Mouse (Mus musculus) kidney, postnatal 0 days (tissue): ENCODE measurements at regions not wholly inside any gene's neighbourhood (a gene's known extent, or its start where the extent isn't known, plus 50 kb on each side); places are given as distances from the start of the nearest gene placed in this dataset.

Experiments
- ATAC-seq: fragments of 200-750 bp; cut with Nextera tagmentation; replicated peaks from 2 replicates; pipeline ENCODE4 v1.8.0; 2017; ENCODE audit warnings: low read depth, moderate number of reproducible peaks, moderate TSS enrichment, moderate library complexity; ENCODE audit not compliant: low FRiP score
- DNase-seq: peaks from one replicate; pipeline ENCODE4 v3.0.0-alpha.2; 2016; ENCODE audit warnings: low spot score
- H3K27ac ChIP-seq: fragments of 300-500 bp; sonication (generic); 2 replicates; pipeline ENCODE4 v1.5.1; 2014; ENCODE audit warnings: mild to moderate bottlenecking
- H3K27me3 ChIP-seq: fragments of 300-500 bp; sonication (generic); 2 replicates; pipeline ENCODE4 v1.6.1; 2014; ENCODE audit warnings: low read length, mixed read lengths; ENCODE audit not compliant: insufficient read depth
- H3K36me3 ChIP-seq: fragments of 300-500 bp; sonication (generic); 2 replicates; pipeline ENCODE4 v1.6.1; 2014; ENCODE audit warnings: low read length, mixed read lengths; ENCODE audit not compliant: insufficient read depth
- H3K4me1 ChIP-seq: fragments of 300-500 bp; sonication (generic); replicated peaks from 2 replicates; pipeline ENCODE4 v1.6.1; 2014; ENCODE audit warnings: antibody characterized with exemption, low read length, mixed read lengths; ENCODE audit not compliant: insufficient read depth
- H3K4me2 ChIP-seq: fragments of 300-500 bp; sonication (generic); 2 replicates; pipeline ENCODE4 v1.6.1; 2014; ENCODE audit warnings: mild to moderate bottlenecking, low read length, moderate library complexity, mixed read lengths
- H3K4me3 ChIP-seq: fragments of 300-500 bp; sonication (generic); replicated peaks from 2 replicates; pipeline ENCODE4 v1.5.1; 2014; ENCODE audit warnings: low read depth, low read length
- H3K9ac ChIP-seq: fragments of 300-500 bp; sonication (generic); 2 replicates; pipeline ENCODE4 v1.6.1; 2014; ENCODE audit warnings: low read depth, low read length
- H3K9me3 ChIP-seq: fragments of 300-500 bp; sonication (generic); replicated peaks from 2 replicates; pipeline ENCODE4 v1.6.1; 2016; ENCODE audit warnings: low read length, inconsistent platforms, mixed read lengths
- CTCF ChIP-seq: IDR thresholded peaks from 2 replicates; pipeline ENCODE4 v1.5.1; 2016; ENCODE audit warnings: antibody characterized with exemption, low read depth, mild to moderate bottlenecking, moderate library complexity
- WGBS: fragments of 180-500 bp; shearing (Covaris S2); extraction: QIAGEN DNeasy Blood & Tissue Kit; methylation state at CpG from one replicate; pipeline ENCODE4 v1.1.7; 2014; 5-methylcytosine and 5-hydroxymethylcytosine counted together

DNA sequence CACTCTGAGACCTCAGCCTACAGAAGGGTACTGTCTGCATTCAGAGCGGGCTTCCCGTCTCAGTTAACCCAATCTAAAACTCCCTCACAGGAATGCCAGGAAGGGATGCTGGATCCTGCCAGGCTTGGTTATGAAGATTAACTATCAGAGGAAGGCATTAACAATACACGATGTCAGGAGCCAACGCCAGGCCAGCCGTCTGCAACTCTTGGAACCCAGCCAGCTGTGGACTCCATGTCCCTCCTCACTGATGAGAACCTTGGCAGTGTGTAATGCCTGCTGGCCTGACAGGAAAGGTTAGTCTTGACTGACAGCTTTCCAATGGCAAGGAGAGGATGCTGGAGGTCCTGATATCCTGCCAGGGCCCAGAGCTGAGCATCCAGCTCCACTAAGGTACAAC lies 206.0 kb downstream of the Ajap1 start:
- no peaks in the 10 kb centered on the region for H3K36me3 ChIP-seq
- H3K9me3 ChIP-seq = no peaks in the 10 kb centered on the region
- no peak overlapping the region for H3K4me2 ChIP-seq
- ATAC-seq (no peak), DNase-seq (no peak)
- H3K4me3 ChIP-seq = no peak overlapping the region
- no peak overlapping the region for H3K9ac ChIP-seq
- H3K27ac ChIP-seq = no peak overlapping the region
- 51% methylated on average over 5 of the region's 5 CpGs for WGBS
- TF ChIP-seq CTCF = no peak
- H3K4me1 ChIP-seq = no peaks in the 10 kb centered on the region
- no peaks in the 10 kb centered on the region for H3K27me3 ChIP-seq

DNA sequence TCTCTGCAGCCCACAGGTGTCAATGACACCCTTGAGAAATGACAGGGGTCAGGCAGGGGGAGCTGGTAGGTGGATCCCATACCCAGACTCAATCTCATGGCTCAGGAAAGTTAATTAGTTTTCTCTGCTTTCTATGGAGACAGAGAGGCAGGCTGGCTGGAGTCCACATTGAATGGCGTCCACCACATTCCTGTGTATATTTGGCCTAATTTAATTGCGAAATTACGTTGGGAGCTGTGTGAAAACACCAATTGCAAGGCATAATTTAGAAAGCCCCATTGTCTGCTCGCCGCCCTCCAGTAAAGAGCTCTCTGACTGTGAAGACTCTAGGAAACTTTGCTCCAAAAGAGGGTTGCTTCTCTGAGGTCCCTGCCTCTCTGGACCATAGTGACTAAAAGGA lies 211.2 kb downstream of the Ajap1 start:
- Histone ChIP-seq H3K27me3 (no peaks in the 10 kb centered on the region), H3K27ac (no peak overlapping the region), H3K9me3 (no peaks in the 10 kb centered on the region), H3K4me1 (no peaks in the 10 kb centered on the region), H3K9ac (no peak overlapping the region), H3K4me2 (no peak overlapping the region), H3K36me3 (no peaks in the 10 kb centered on the region), H3K4me3 (no peak overlapping the region)
- DNase-seq (no peak), ATAC-seq (no peak)
- no peak for TF ChIP-seq CTCF
- 64% methylated on average over 5 of the region's 5 CpGs for WGBS

DNA sequence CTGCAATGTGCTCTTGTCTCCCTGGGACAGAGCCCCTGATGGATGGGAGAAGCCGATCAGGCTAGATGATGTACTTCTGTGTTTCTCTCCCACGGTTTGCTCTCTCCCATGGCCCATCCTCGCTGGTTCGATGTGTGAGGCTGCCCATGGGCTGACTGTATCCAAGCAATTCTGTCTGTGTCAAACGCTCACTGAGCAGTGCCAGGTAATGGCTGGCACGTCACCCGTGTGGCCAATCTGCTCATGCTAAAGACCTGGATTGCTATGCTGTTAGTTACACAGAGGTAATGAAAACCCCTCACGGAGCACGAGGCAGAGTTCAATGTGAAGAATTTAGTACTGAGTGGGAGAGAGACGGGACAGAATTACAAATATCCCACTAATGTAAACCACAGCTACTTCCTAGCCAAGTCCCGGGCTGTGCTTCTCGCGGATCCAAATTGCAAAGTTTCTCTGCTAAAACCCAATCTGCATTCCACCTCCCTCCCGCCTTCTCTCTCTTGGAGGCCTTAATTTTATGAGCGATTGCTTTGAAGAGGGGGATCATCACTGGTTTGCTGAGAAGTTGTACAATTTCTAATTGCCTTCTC lies 219.3 kb downstream of the Ajap1 start:
- 0 out of 2 replicates have a peak, but pooled peaks cover 4% of the 10 kb centered on the region for H3K4me1 ChIP-seq
- H3K36me3 ChIP-seq = no peaks in the 10 kb centered on the region
- H3K27ac ChIP-seq = no peak overlapping the region
- H3K27me3 ChIP-seq = no peaks in the 10 kb centered on the region
- ATAC-seq (no peak), DNase-seq (peak; percentile 79)
- no peak overlapping the region for H3K4me2 ChIP-seq
- H3K9ac ChIP-seq = no peak overlapping the region
- WGBS = 26% methylated on average over 15 of the region's 15 CpGs
- H3K4me3 ChIP-seq = no peak overlapping the region
- no peak for TF ChIP-seq CTCF
- no peaks in the 10 kb centered on the region for H3K9me3 ChIP-seq

DNA sequence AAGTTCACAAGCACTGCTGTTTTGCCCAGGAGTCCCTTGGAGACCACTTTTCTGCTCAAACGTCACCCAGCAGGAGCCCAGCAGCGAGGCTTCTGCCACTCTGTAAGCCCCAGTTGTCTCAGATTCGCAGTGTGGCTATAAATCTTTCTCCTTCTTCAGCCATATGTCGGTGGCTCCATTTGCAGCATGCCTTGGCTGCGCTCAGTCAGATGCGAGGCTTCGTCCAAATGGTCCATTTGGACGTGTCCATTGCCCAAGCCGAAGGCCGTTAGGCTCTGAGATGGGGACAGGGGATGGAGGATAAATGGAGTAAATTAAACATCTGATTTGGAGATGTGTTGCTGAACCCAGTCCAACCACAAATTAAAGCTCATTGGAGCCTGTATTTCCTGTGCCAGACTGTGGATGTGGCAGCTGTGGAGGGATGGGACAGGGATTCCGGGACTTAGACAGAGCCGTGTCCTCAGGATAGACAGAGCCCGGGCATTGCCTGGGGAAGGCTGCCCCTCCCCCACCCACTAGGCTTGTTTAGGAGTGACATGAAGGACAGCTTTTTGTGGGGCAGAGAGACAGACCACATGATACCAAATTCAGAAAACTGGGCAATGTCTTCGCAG lies 221.6 kb downstream of the Ajap1 start:
- TF ChIP-seq CTCF = no peak
- Histone ChIP-seq H3K27ac (no peak overlapping the region), H3K9me3 (no peaks in the 10 kb centered on the region), H3K4me2 (no peak overlapping the region), H3K4me1 (0 out of 2 replicates have a peak, but pooled peaks cover 4% of the 10 kb centered on the region), H3K36me3 (no peaks in the 10 kb centered on the region), H3K27me3 (no peaks in the 10 kb centered on the region), H3K4me3 (no peak overlapping the region), H3K9ac (no peak overlapping the region)
- 24% methylated on average over 14 of the region's 14 CpGs for WGBS
- ATAC-seq (no peak), DNase-seq (no peak)

DNA sequence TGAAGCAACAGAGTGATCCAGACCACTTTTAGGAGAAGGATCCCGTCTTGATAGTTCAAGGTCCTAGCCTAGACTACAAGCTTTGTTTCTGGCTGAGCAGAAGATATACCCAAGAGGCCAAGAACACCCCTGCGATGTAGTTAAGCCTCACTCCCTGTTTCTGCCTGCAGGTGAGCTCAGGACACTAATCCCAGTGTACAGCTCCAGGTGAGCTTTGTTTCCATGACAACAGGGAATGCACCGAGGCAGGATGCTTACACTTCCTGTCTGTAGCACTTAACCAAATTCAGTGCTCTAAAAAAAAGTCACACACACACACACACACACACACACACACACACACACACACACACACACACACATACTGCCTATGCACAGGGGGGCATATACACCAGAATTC lies 230.7 kb downstream of the Ajap1 start:
- H3K4me2 ChIP-seq = no peak overlapping the region
- H3K36me3 ChIP-seq = no peaks in the 10 kb centered on the region
- H3K27ac ChIP-seq = no peak overlapping the region
- H3K9me3 ChIP-seq = no peaks in the 10 kb centered on the region
- no peak overlapping the region for H3K9ac ChIP-seq
- WGBS = 60% methylated on average over 3 of the region's 3 CpGs
- TF ChIP-seq CTCF = no peak
- ATAC-seq (no peak), DNase-seq (no peak)
- no peaks in the 10 kb centered on the region for H3K27me3 ChIP-seq
- H3K4me3 ChIP-seq = no peak overlapping the region
- no peaks in the 10 kb centered on the region for H3K4me1 ChIP-seq

DNA sequence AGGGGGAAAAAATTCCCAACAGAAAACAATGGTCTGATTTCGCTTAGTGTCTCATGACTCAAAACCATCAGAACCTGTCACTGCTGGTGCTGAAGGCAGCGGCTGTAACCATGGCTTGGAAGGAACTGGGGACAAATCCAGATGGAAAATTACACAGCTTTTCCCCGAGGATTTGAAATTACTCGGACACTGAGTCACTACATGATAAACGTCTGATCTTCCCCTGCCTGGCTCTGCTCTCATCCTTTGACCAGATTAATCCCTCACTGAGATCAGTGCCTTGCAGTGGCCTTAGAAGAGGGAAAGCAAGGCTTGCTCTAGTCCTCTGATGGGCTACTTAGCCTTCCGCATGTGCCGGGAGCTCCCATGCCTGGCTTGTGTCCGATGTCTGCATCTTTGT lies 231.3 kb downstream of the Ajap1 start:
- no peak for TF ChIP-seq CTCF
- 61% methylated on average over 8 of the region's 8 CpGs for WGBS
- ATAC-seq = no peak

More for the DNA sequence above, 231.3 kb downstream of the Ajap1 start:
- no peaks in the 10 kb centered on the region for H3K36me3 ChIP-seq
- no peaks in the 10 kb centered on the region for H3K4me1 ChIP-seq
- H3K27ac ChIP-seq = no peak overlapping the region
- no peak overlapping the region for H3K9ac ChIP-seq
- H3K9me3 ChIP-seq = no peaks in the 10 kb centered on the region
- no peak overlapping the region for H3K4me2 ChIP-seq
- no peak overlapping the region for H3K4me3 ChIP-seq
- DNase-seq = no peak
- no peaks in the 10 kb centered on the region for H3K27me3 ChIP-seq
